10 mouse cellular contexts compared by ENCODE assay signal in genomic region chr6:82844432-82844831, GRCm38 (mm10).
A peak's percentile ranks its signal among the peaks of the same experiment; 100 is the strongest.
DNase-seq lines count a peak whose midpoint lies in the region; ATAC-seq and TF ChIP-seq lines count a peak whose summit lies in the region.
"Had no signal": no experiment of that assay in that cellular context is flagged by ENCODE, and none has a peak within 500 bp of the region (broad histone marks: within the 10 kb centered on the region; RNA-seq: fewer than 3 reads in every experiment).

No protein-coding gene starts in this region.

- no peak overlapping the region for H3K9ac ChIP-seq in forebrain, postnatal 0 days
- no peak overlapping the region for H3K9ac ChIP-seq in forebrain, embryonic 11.5 days (ENCODE audit: low read length)
- no peak overlapping the region for H3K9ac ChIP-seq in midbrain, embryonic 11.5 days (ENCODE audit: low read length)
- no peak overlapping the region for H3K9ac ChIP-seq in midbrain, embryonic 13.5 days (replicated peaks)
- no peak overlapping the region for H3K9ac ChIP-seq in lung, postnatal 0 days (replicated peaks; ENCODE audit: low read depth)
- H3K9ac ChIP-seq: heart, embryonic 13.5 days; neural tube, embryonic 12.5 days had no signal

- 55% methylated on average over 3 of the region's 3 CpGs for WGBS in forebrain, postnatal 0 days
- whole genome bisulfite sequencing in forebrain, embryonic 11.5 days: 62% methylated on average over 3 of the region's 3 CpGs
- 51% methylated on average over 3 of the region's 3 CpGs for WGBS in midbrain, embryonic 11.5 days
- WGBS in midbrain, embryonic 13.5 days: 57% methylated on average over 3 of the region's 3 CpGs
- 52% methylated on average over 3 of the region's 3 CpGs for WGBS in lung, postnatal 0 days

- no peak overlapping the region for H3K4me3 ChIP-seq in forebrain, postnatal 0 days (ENCODE audit: low read depth, low read length)
- no peak overlapping the region for H3K4me3 ChIP-seq in forebrain, embryonic 11.5 days (ENCODE audit: low read depth, low read length)
- H3K4me3 ChIP-seq in midbrain, embryonic 11.5 days (ENCODE audit: low read depth, low read length): no peak overlapping the region
- no peak overlapping the region for H3K4me3 ChIP-seq in midbrain, embryonic 13.5 days (replicated peaks)
- H3K4me3 ChIP-seq in lung, postnatal 0 days (ENCODE audit: low read depth, low read length): no peak overlapping the region
- H3K4me3 ChIP-seq: heart, embryonic 13.5 days; neural tube, embryonic 12.5 days had no signal

- peak; percentile 11 for DNase-seq in forebrain, postnatal 0 days
- DNase-seq in forebrain, embryonic 11.5 days (ENCODE audit: low spot score): no peak
- DNase-seq in midbrain, embryonic 11.5 days (ENCODE audit: low spot score, missing footprints): peak; percentile 86
- DNase-seq in lung, postnatal 0 days (ENCODE audit: low spot score): no peak
- DNase-seq in thymus, postnatal 25 days: peak; percentile 31
- DNase-seq in MN1 (ENCODE audit: low spot score): no peak
- no peak for DNase-seq in right cerebral cortex, postnatal 36 days (ENCODE audit: low spot score in 2 of 2)

- H3K4me2 ChIP-seq in forebrain, postnatal 0 days (ENCODE audit: low read depth): no peak overlapping the region
- H3K4me2 ChIP-seq in forebrain, embryonic 11.5 days (ENCODE audit: low read depth, low read length, severe bottlenecking): no peak overlapping the region
- no peak overlapping the region for H3K4me2 ChIP-seq in midbrain, embryonic 11.5 days
- no peak overlapping the region for H3K4me2 ChIP-seq in midbrain, embryonic 13.5 days (replicated peaks)
- no peak overlapping the region for H3K4me2 ChIP-seq in lung, postnatal 0 days (replicated peaks; ENCODE audit: low read depth, low read length)
- H3K4me2 ChIP-seq: heart, embryonic 13.5 days; neural tube, embryonic 12.5 days had no signal

- no peaks in the 10 kb centered on the region for H3K36me3 ChIP-seq in forebrain, postnatal 0 days (ENCODE audit: insufficient read depth)
- no peaks in the 10 kb centered on the region for H3K36me3 ChIP-seq in forebrain, embryonic 11.5 days (ENCODE audit: control insufficient read depth, insufficient read depth, low read length)
- H3K36me3 ChIP-seq in midbrain, embryonic 11.5 days (ENCODE audit: control insufficient read depth, insufficient read depth, low read length): no peaks in the 10 kb centered on the region
- H3K36me3 ChIP-seq in midbrain, embryonic 13.5 days: no peaks in the 10 kb centered on the region
- H3K36me3 ChIP-seq in lung, postnatal 0 days (ENCODE audit: insufficient read depth, low read length): no peaks in the 10 kb centered on the region
- H3K36me3 ChIP-seq: heart, embryonic 13.5 days; neural tube, embryonic 12.5 days had no signal

- H3K27ac ChIP-seq in forebrain, postnatal 0 days (ENCODE audit: low read depth, low read length): no peak overlapping the region
- no peak overlapping the region for H3K27ac ChIP-seq in forebrain, embryonic 11.5 days (ENCODE audit: low read depth, low read length)
- H3K27ac ChIP-seq in midbrain, embryonic 11.5 days (ENCODE audit: low read depth, low read length): no peak overlapping the region
- no peak overlapping the region for H3K27ac ChIP-seq in midbrain, embryonic 13.5 days
- no peak overlapping the region for H3K27ac ChIP-seq in lung, postnatal 0 days (ENCODE audit: low read length)
- H3K27ac ChIP-seq: heart, embryonic 13.5 days; neural tube, embryonic 12.5 days had no signal

- TF ChIP-seq EP300 in lung, postnatal 0 days (IDR thresholded peaks at IDR 0.05): no peak

- ATAC-seq in forebrain, postnatal 0 days: no peak
- ATAC-seq in forebrain, embryonic 11.5 days (replicated peaks; ENCODE audit: low FRiP score): no peak
- no peak for ATAC-seq in midbrain, embryonic 11.5 days (ENCODE audit: low FRiP score)
- ATAC-seq in midbrain, embryonic 13.5 days: no peak
- no peak for ATAC-seq in lung, postnatal 0 days

- H3K4me1 ChIP-seq in forebrain, postnatal 0 days (ENCODE audit: insufficient read depth): no peaks in the 10 kb centered on the region
- H3K4me1 ChIP-seq in forebrain, embryonic 11.5 days (replicated peaks; ENCODE audit: control insufficient read depth, insufficient read depth, low read length): no peaks in the 10 kb centered on the region
- H3K4me1 ChIP-seq in midbrain, embryonic 11.5 days (ENCODE audit: control insufficient read depth, insufficient read depth, low read length): no peaks in the 10 kb centered on the region
- no peaks in the 10 kb centered on the region for H3K4me1 ChIP-seq in midbrain, embryonic 13.5 days (replicated peaks)
- H3K4me1 ChIP-seq in lung, postnatal 0 days (ENCODE audit: insufficient read depth, low read depth, low read length): no peaks in the 10 kb centered on the region
- H3K4me1 ChIP-seq: heart, embryonic 13.5 days; neural tube, embryonic 12.5 days had no signal

- no peaks in the 10 kb centered on the region for H3K27me3 ChIP-seq in forebrain, postnatal 0 days (ENCODE audit: insufficient read depth, low read length)
- H3K27me3 ChIP-seq in forebrain, embryonic 11.5 days (ENCODE audit: control insufficient read depth, insufficient read depth, low read length): no peaks in the 10 kb centered on the region
- H3K27me3 ChIP-seq in midbrain, embryonic 11.5 days (ENCODE audit: control insufficient read depth, insufficient read depth, low read length): no peaks in the 10 kb centered on the region
- H3K27me3 ChIP-seq in midbrain, embryonic 13.5 days: no peaks in the 10 kb centered on the region
- H3K27me3 ChIP-seq in lung, postnatal 0 days (replicated peaks; ENCODE audit: insufficient read depth, low read length): no peaks in the 10 kb centered on the region
- H3K27me3 ChIP-seq: heart, embryonic 13.5 days; neural tube, embryonic 12.5 days had no signal

- TF ChIP-seq CTCF in forebrain, postnatal 0 days (IDR thresholded peaks at IDR 0.05; ENCODE audit: low read depth): peak; percentile 37; the same call in 1 of the 2 replicates
- TF ChIP-seq CTCF in lung, postnatal 0 days (IDR thresholded peaks at IDR 0.05): peak; percentile 63

- no peaks in the 10 kb centered on the region for H3K9me3 ChIP-seq in forebrain, postnatal 0 days (ENCODE audit: low read length)
- no peaks in the 10 kb centered on the region for H3K9me3 ChIP-seq in forebrain, embryonic 11.5 days (ENCODE audit: control insufficient read depth, low read length)
- H3K9me3 ChIP-seq in midbrain, embryonic 11.5 days (ENCODE audit: control insufficient read depth, low read length): no peaks in the 10 kb centered on the region
- H3K9me3 ChIP-seq in midbrain, embryonic 13.5 days: no peaks in the 10 kb centered on the region; the same call in 1 of the 2 replicates
- H3K9me3 ChIP-seq in lung, postnatal 0 days (ENCODE audit: low read length): no peaks in the 10 kb centered on the region
- H3K9me3 ChIP-seq: heart, embryonic 13.5 days had no signal

Comparison
In these comparisons a context has a peak if more than half of its experiments do, and no peak if none do; other contexts are left out.
1. DNase-seq: peak in forebrain, postnatal 0 days (single experiment), midbrain, embryonic 11.5 days (single experiment) and thymus, postnatal 25 days (single experiment); none in forebrain, embryonic 11.5 days (single experiment), lung, postnatal 0 days (single experiment), MN1 (single experiment) and right cerebral cortex, postnatal 36 days (0 of 2).